Mouse (Mus musculus) cerebellum, adult 2 months (tissue): ENCODE measurements around the gene Foxn2. TPM values are rescaled to one million over a fixed set of nuclear protein-coding genes. Genes with fewer than 3 reads are reported as not detected.

Source experiments
- DNase-seq, 2 experiments: peaks; one replicate each; pipeline ENCODE4 v3.0.0; 2021
- H3K27ac ChIP-seq: fragments of 200-500 bp; 2 replicates; pipeline ENCODE4 v1.5.1; 2012; ENCODE audit warnings: low read length, control low read depth, inconsistent platforms; ENCODE audit not compliant: insufficient read depth
- H3K27me3 ChIP-seq: fragments of 200-500 bp; 2 replicates; pipeline ENCODE4 v1.6.1; 2012; ENCODE audit warnings: inconsistent platforms, mild to moderate bottlenecking, low read length, moderate library complexity; ENCODE audit not compliant: control insufficient read depth, insufficient read depth
- H3K4me1 ChIP-seq: fragments of 200-500 bp; 2 replicates; pipeline ENCODE4 v1.6.1; 2011; ENCODE audit warnings: low read length; ENCODE audit not compliant: control insufficient read depth, insufficient read depth
- H3K4me3 ChIP-seq: fragments of 200-500 bp; replicated peaks from 2 replicates; pipeline ENCODE3; 2011; ENCODE audit warnings: mild to moderate bottlenecking, low read depth, low read length, control low read depth; ENCODE audit not compliant: insufficient read depth
- CTCF ChIP-seq: fragments of 200-500 bp; IDR thresholded peaks from 2 replicates; pipeline ENCODE4 v1.5.1; 2011; ENCODE audit warnings: low read depth, mild to moderate bottlenecking, control low read depth, low read length, moderate library complexity, borderline replicate concordance; ENCODE audit not compliant: insufficient read depth
- POLR2A ChIP-seq: fragments of 200-500 bp; IDR thresholded peaks from 2 replicates; pipeline ENCODE4 v1.6.1; 2011; ENCODE audit warnings: low read length, control low read depth, borderline replicate concordance; ENCODE audit not compliant: insufficient read depth
- WGBS: fragments of 180-500 bp; shearing (Covaris S2); methylation state at CpG from one replicate; pipeline ENCODE4 v1.1.7; 2018; 5-methylcytosine and 5-hydroxymethylcytosine counted together
- polyA plus RNA-seq: library from polyadenylated mRNA; depleted of rRNA; stranded (reverse); fragments of >200 nt; gene quantifications from 2 replicates; pipeline ENCODE4 v1.2.3, GENCODE M21; 2012

Foxn2 gene
- polyA plus RNA-seq, 1 experiment: 20.1 TPM

DNA sequence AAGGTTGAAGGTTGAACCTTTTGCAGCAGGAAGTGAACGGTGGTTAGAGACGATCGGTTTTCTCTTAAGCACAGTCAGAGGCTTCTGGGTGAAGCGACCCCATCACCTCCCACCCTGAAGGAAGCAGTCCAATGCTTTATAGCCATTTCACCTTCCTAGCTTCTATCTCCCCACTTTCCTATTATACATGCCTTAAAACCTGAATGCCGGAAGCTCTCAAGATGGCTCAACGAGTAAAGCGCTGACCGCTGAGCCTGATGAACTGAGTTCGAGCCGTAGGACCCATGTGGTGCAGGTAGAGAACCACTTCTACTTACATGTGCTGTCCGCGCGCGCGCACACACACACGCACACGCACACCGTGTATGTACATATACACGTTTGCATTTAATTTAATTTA lies 35.4 kb upstream of the Foxn2 start:
- no peak overlapping the region for H3K27ac ChIP-seq
- WGBS: 67% methylated on average over 19 of the region's 19 CpGs
- no peaks in the 10 kb centered on the region for H3K27me3 ChIP-seq
- DNase-seq: peak in 1 of 2 experiments; percentile 15
- H3K4me3 ChIP-seq: no peak overlapping the region
- TF ChIP-seq POLR2A (no peak), CTCF (no peak)
- H3K4me1 ChIP-seq: peaks cover 14% of the 10 kb centered on the region

DNA sequence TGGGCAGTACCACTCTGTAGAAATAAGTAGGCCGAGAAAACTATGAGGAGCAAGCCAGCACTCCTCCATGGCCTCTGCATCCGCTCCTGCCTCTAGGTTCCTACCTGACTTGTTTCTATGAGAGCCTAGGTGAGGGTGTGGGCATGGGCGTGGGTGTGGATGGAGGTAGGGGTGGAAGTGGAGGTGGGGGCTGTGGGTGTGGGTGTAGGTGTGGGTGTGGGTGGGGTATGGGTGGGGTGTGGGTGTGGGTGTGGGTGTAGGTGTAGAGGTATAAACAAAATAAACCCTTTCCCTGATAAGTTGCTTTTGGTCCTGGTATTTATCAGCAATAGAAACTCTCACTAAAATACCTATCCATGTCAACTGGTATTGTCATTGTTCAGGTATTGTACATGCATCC lies 30.8 kb upstream of the Foxn2 start:
- Histone ChIP-seq H3K4me3 (no peak overlapping the region), H3K4me1 (no peaks in the 10 kb centered on the region; the same call in 1 of the 2 replicates), H3K27me3 (no peaks in the 10 kb centered on the region), H3K27ac (no peak overlapping the region)
- TF ChIP-seq POLR2A (no peak), CTCF (no peak)
- WGBS: 93% methylated on average over 3 of the region's 3 CpGs
- DNase-seq: peak in 1 of 2 experiments; percentile 4

DNA sequence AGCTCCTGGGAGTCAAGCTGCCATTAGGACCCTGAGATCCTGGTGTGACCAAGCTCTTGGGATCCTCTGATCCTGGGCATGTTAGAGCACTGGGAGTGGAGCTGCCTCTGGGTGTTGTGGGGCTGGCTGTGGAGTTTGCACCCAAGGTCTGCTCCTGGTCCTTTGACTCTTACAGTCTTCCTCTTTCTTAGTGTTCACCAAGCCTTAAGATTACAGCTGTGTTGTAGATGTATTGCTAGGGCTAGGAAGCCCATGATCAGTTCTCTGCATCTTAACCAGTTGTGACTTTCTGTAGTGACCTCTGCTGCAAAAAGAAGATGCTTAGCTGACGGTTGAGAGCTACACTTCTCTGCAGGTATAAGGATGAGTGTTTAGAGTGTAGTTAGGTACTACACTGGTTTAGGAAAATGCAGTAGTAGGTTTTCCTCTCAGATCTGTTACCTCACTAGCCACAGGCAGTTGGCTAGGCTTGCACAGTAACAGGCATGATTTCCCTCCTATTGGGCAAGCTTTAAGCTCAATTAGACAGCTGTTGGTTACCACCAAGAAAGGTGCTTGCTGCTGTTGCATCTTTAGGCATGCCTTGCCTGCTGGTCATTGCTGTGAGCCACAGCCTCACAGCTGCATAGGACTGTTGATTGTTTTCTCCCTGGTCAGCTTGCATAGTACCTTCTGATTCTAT lies 27.2 kb upstream of the Foxn2 start:
- WGBS: 96% methylated on average over 1 of the region's 1 CpGs
- Histone ChIP-seq H3K27me3 (no peaks in the 10 kb centered on the region), H3K27ac (no peak overlapping the region), H3K4me3 (no peak overlapping the region), H3K4me1 (no peaks in the 10 kb centered on the region)
- TF ChIP-seq CTCF: no peak
- no peak for TF ChIP-seq POLR2A
- DNase-seq: peak in 1 of 2 experiments; percentile 3

DNA sequence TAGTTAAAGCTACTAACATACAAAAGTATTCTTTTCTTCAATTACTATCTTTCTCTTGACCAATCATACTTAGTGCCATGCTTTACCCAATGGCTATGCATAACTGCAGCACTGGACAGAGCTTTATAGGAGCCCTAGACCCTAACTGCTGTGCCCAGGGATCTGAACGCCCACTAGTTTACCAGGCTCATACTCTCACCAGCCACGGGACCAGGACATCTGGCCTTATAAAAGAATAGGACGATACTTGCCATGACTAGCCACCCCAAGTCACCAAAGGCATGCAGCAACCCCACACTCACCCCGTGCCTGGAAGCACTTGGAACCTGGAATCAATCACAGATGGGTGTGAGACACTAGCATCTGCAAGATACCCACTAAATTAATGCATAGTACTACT lies 20.1 kb upstream of the Foxn2 start:
- no peak for TF ChIP-seq CTCF
- TF ChIP-seq POLR2A: no peak
- no peaks in the 10 kb centered on the region for H3K27me3 ChIP-seq
- 68% methylated on average over 4 of the region's 4 CpGs for WGBS
- DNase-seq: peak in 1 of 2 experiments; percentile 16
- H3K27ac ChIP-seq: peak overlapping the region; percentile 78
- no peak overlapping the region for H3K4me3 ChIP-seq
- peaks cover 16% of the 10 kb centered on the region for H3K4me1 ChIP-seq

DNA sequence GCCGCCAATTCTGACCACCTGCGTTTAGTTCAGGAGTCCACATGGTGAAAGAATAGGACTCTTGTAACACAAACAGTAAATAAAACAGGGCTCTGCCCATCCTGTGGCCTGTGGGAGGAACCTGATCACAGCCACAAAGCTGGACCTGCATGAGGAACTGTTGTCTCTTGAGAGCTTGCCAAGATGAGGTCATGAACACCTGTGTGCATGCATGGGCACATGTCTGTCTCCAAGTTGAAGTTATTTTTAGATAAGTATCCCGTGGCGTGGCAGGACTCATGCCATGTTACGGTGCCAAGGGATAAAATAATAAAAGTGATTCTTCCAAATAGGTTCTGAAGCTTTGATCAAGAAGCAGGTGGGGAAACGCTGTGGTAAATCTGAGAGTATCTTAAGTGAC lies 19.3 kb upstream of the Foxn2 start:
- H3K4me1 ChIP-seq: peaks cover 16% of the 10 kb centered on the region
- H3K27ac ChIP-seq: peak overlapping the region; percentile 78
- no peak overlapping the region for H3K4me3 ChIP-seq
- no peaks in the 10 kb centered on the region for H3K27me3 ChIP-seq
- no peak for TF ChIP-seq CTCF
- TF ChIP-seq POLR2A: no peak
- WGBS: 12% methylated on average over 6 of the region's 6 CpGs
- DNase-seq: peak; percentile 91 to 98

DNA sequence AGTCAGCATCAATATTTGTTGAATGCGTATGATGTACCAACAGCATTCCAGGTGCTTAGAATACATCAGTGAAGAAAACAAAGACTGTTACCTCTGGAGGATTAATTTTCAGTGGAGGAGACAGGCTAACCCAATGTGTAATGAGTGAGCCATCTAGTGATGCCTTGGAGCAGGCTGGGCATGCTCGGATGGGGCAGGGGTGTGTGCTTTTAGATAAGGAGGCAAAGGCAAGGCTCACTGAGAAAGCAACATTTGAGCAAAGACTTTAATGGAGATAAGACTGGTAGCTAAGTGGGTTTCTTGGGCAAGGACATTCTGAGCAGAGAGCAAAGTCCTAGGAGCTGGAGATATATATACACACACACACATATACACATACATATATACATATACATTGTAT lies 9.8 kb upstream of the Foxn2 start:
- 88% methylated on average over 2 of the region's 2 CpGs for WGBS
- no peak for TF ChIP-seq POLR2A
- DNase-seq: no peak
- H3K27me3 ChIP-seq: no peaks in the 10 kb centered on the region
- H3K4me1 ChIP-seq: no peaks in the 10 kb centered on the region
- no peak overlapping the region for H3K4me3 ChIP-seq
- H3K27ac ChIP-seq: no peak overlapping the region

DNA sequence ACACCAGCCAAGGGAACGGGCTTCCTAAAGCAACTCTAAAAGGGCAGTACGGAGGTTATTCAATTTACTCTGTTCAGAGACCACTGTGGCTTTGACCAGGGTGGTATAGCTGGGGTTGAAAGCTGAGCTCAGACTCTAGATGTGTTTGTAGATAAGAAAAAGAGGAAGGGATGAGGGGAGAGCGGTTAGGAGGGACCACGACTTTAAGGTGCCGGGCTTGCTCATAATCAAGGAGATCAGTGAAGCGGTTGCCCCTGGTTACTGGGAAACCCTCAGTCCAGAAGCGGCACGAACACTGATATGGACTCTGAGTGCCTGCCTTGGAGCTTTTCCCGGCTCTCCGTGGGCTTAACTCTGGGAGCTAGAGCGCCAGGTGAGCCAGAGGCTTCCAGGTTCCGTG lies 9.0 kb upstream of the Foxn2 start:
- Histone ChIP-seq H3K27ac (no peak overlapping the region), H3K4me3 (no peak overlapping the region), H3K27me3 (no peaks in the 10 kb centered on the region), H3K4me1 (no peaks in the 10 kb centered on the region)
- no peak for DNase-seq
- 80% methylated on average over 12 of the region's 12 CpGs for WGBS
- TF ChIP-seq CTCF (no peak), POLR2A (no peak)

- no peaks in the 10 kb centered on the region for H3K4me1 ChIP-seq
- no peak for DNase-seq
- WGBS: 91% methylated on average over 10 of the region's 10 CpGs
These were observed 8.5 kb upstream of the Foxn2 start for GRCm38 (mm10) chr17:88431987-88432386.

GRCm38 (mm10) chr17:88435322-88435721 lies 5.2 kb upstream of the Foxn2 start:
- 88% methylated on average over 10 of the region's 10 CpGs for WGBS
- Histone ChIP-seq H3K27me3 (no peaks in the 10 kb centered on the region), H3K4me3 (no peak overlapping the region), H3K27ac (no peak overlapping the region), H3K4me1 (no peaks in the 10 kb centered on the region; the same call in 1 of the 2 replicates)
- no peak for TF ChIP-seq CTCF
- no peak for TF ChIP-seq POLR2A
- DNase-seq: no peak

More at GRCm38 (mm10) chr17:88431987-88432386, 8.5 kb upstream of the Foxn2 start:
- Histone ChIP-seq H3K27ac (no peak overlapping the region), H3K27me3 (no peaks in the 10 kb centered on the region), H3K4me3 (no peak overlapping the region)
- TF ChIP-seq POLR2A (no peak), CTCF (no peak)
